Mouse (Mus musculus) myocyte (in vitro differentiated cells): ENCODE measurements at regions not wholly inside any gene's neighbourhood (a gene's known extent, or its start where the extent isn't known, plus 50 kb on each side); places are given as distances from the start of the nearest gene placed in this dataset.

Experiments used
- CEBPB ChIP-seq: IDR thresholded peaks from 2 replicates; pipeline ENCODE4 v1.6.1; 2011; ENCODE audit warnings: mild to moderate bottlenecking, moderate library complexity; ENCODE audit not compliant: poor library complexity, insufficient read depth, severe bottlenecking
- MAX ChIP-seq: IDR thresholded peaks from one replicate; pipeline ENCODE4 v1.6.1; 2011; ENCODE audit warnings: low read depth, mild to moderate bottlenecking, control low read depth
- MYOD1 ChIP-seq, 3 experiments: IDR thresholded peaks; one replicate each; pipeline ENCODE4 v1.6.1; 2011; ENCODE audit warnings: control low read depth in 2 of 3, low read depth in 2 of 3, mild to moderate bottlenecking in 2 of 3, moderate library complexity in 1 of 3; ENCODE audit not compliant: insufficient read length in 2 of 3, control insufficient read depth in 1 of 3
- POLR2A ChIP-seq: IDR thresholded peaks from one replicate; pipeline ENCODE4 v1.6.1; 2011; ENCODE audit warnings: low read depth, mild to moderate bottlenecking, control low read depth, moderate library complexity; ENCODE audit not compliant: insufficient read length
- POLR2AphosphoS2 ChIP-seq: IDR thresholded peaks from one replicate; pipeline ENCODE4 v1.6.1; 2011; ENCODE audit warnings: low read depth, control low read depth; ENCODE audit not compliant: insufficient read length
- REST ChIP-seq: IDR thresholded peaks from one replicate; pipeline ENCODE4 v1.6.1; 2011; ENCODE audit warnings: mild to moderate bottlenecking, control low read depth, moderate library complexity; ENCODE audit not compliant: insufficient read depth, insufficient read length
- SRF ChIP-seq: IDR thresholded peaks from one replicate; pipeline ENCODE4 v1.6.1; 2011; ENCODE audit warnings: low read depth; ENCODE audit not compliant: control insufficient read depth, insufficient read length
- TCF3 ChIP-seq: IDR thresholded peaks from one replicate; pipeline ENCODE4 v1.6.1; 2011; ENCODE audit warnings: low read depth, control low read depth; ENCODE audit not compliant: insufficient read length
- USF1 ChIP-seq: IDR thresholded peaks from one replicate; pipeline ENCODE4 v1.6.1; 2011; ENCODE audit warnings: low read depth, mild to moderate bottlenecking, control low read depth, moderate library complexity

GRCm38 (mm10) chr6:4432192-4432591 is 72.4 kb upstream of the Col1a2 start:
- no peak for TF ChIP-seq MAX
- no peak for TF ChIP-seq REST
- TF ChIP-seq TCF3, result no peak
- TF ChIP-seq POLR2A, result no peak
- no peak for TF ChIP-seq CEBPB
- TF ChIP-seq USF1, result no peak
- TF ChIP-seq SRF, result no peak
- TF ChIP-seq MYOD1 (IDR thresholded peaks at IDR 0.05; ENCODE audit: control insufficient read depth in 1 of 3, insufficient read length in 2 of 3, low read depth in 2 of 3), result no peak
- no peak for TF ChIP-seq POLR2AphosphoS2
